Mouse (Mus musculus) cortical plate, adult 2 months (tissue): ENCODE measurements around the gene Slain2.

Source experiments
- CTCF ChIP-seq: fragments of 200-500 bp; IDR thresholded peaks from 2 replicates; pipeline ENCODE4 v1.5.1; 2011; ENCODE audit warnings: mild to moderate bottlenecking, control low read depth, low read length; ENCODE audit not compliant: insufficient read depth; ENCODE audit errors: extremely low read depth
- POLR2A ChIP-seq: fragments of 200-500 bp; IDR thresholded peaks from 2 replicates; pipeline ENCODE4 v1.6.1; 2011; ENCODE audit warnings: mild to moderate bottlenecking, low read length, control low read depth; ENCODE audit not compliant: insufficient read depth; ENCODE audit errors: extremely low read depth

GRCm38 (mm10) chr5:72920416-72920815 is 6.3 kb downstream of the Slain2 start:
- TF ChIP-seq CTCF (no peak), POLR2A (no peak)
